Mouse (Mus musculus) midbrain, embryonic 16.5 days (tissue): Measurements from ENCODE around the gene Tbxa2r. TPM values are rescaled to one million over a fixed set of nuclear protein-coding genes. Genes with fewer than 3 reads are reported as not detected.
A peak's percentile ranks its signal among the peaks of the same experiment; 100 is the strongest.

Source experiments
- ATAC-seq: fragments of 200-750 bp; cut with Nextera tagmentation; 2 replicates; pipeline ENCODE4 v1.8.0; 2017; ENCODE audit warnings: moderate TSS enrichment
- H3K27ac ChIP-seq: fragments of 300-500 bp; sonication (generic); 2 replicates; pipeline ENCODE4 v1.5.1; 2014; ENCODE audit warnings: mild to moderate bottlenecking, low read length, mixed read lengths
- H3K27me3 ChIP-seq: fragments of 300-500 bp; sonication (generic); 2 replicates; pipeline ENCODE4 v1.6.1; 2014; ENCODE audit warnings: low read depth, low read length, mixed read lengths; ENCODE audit not compliant: control insufficient read depth, insufficient read depth
- H3K36me3 ChIP-seq: fragments of 300-500 bp; sonication (generic); 2 replicates; pipeline ENCODE4 v1.6.1; 2014; ENCODE audit warnings: mild to moderate bottlenecking, low read length, moderate library complexity, mixed read lengths; ENCODE audit not compliant: control insufficient read depth, insufficient read depth
- H3K4me1 ChIP-seq: fragments of 300-500 bp; sonication (generic); 2 replicates; pipeline ENCODE4 v1.6.1; 2014; ENCODE audit warnings: mild to moderate bottlenecking, low read length, mixed read lengths; ENCODE audit not compliant: control insufficient read depth, insufficient read depth
- H3K4me2 ChIP-seq: fragments of 300-500 bp; sonication (generic); 2 replicates; pipeline ENCODE4 v1.6.1; 2014; ENCODE audit warnings: mild to moderate bottlenecking, low read length, mixed read lengths
- H3K4me3 ChIP-seq: fragments of 300-500 bp; sonication (generic); 2 replicates; pipeline ENCODE4 v1.5.1; 2014; ENCODE audit warnings: low read depth, mild to moderate bottlenecking, low read length, moderate library complexity, mixed read lengths
- H3K9ac ChIP-seq: fragments of 300-500 bp; sonication (generic); 2 replicates; pipeline ENCODE4 v1.6.1; 2014; ENCODE audit warnings: low read depth, low read length, mixed read lengths
- H3K9me3 ChIP-seq: fragments of 300-500 bp; sonication (generic); replicated peaks from 2 replicates; pipeline ENCODE4 v1.6.1; 2014; ENCODE audit warnings: mild to moderate bottlenecking, low read length, mixed read lengths; ENCODE audit not compliant: control insufficient read depth, poor library complexity, severe bottlenecking
- WGBS: fragments of 180-500 bp; shearing (Covaris S2); extraction: QIAGEN DNeasy Blood & Tissue Kit; methylation state at CpG from one replicate; pipeline ENCODE4 v1.1.7; 2014; 5-methylcytosine and 5-hydroxymethylcytosine counted together
- polyA plus RNA-seq: library from polyadenylated mRNA; unstranded; fragments of >200 nt; fragmentation: Nextera tagmentation; extraction: Ambion mirVana; gene quantifications from 2 replicates; pipeline ENCODE4 v1.2.1, GENCODE M21; 2015

Tbxa2r gene
- polyA plus RNA-seq, 1 experiment from 2014 or later = 4.8 TPM

GRCm38 (mm10) chr10:81365672-81366476 lies 37.3 kb downstream of the Tbxa2r start, which contains the start of gene 4930404N11Rik:
Gene 4930404N11Rik, minus strand, starts transcription at chr10:81365816.
- WGBS = 19% methylated on average over 11 of the region's 12 CpGs
- no peak for ATAC-seq
- Histone ChIP-seq H3K4me3 (peak within 1 kb of the TSS; percentile 16; the same call in 1 of the 2 replicates), H3K9me3 (no peaks in the 10 kb centered on the region), H3K27ac (no peak within 1 kb of the TSS), H3K27me3 (no peaks in the 10 kb centered on the region; the same call in 1 of the 2 replicates), H3K9ac (no peak within 1 kb of the TSS; the same call in 1 of the 2 replicates), H3K4me2 (peak within 1 kb of the TSS; percentile 43), H3K36me3 (peaks cover 31% of the 10 kb centered on the region), H3K4me1 (peaks cover 18% of the 10 kb centered on the region)

DNA sequence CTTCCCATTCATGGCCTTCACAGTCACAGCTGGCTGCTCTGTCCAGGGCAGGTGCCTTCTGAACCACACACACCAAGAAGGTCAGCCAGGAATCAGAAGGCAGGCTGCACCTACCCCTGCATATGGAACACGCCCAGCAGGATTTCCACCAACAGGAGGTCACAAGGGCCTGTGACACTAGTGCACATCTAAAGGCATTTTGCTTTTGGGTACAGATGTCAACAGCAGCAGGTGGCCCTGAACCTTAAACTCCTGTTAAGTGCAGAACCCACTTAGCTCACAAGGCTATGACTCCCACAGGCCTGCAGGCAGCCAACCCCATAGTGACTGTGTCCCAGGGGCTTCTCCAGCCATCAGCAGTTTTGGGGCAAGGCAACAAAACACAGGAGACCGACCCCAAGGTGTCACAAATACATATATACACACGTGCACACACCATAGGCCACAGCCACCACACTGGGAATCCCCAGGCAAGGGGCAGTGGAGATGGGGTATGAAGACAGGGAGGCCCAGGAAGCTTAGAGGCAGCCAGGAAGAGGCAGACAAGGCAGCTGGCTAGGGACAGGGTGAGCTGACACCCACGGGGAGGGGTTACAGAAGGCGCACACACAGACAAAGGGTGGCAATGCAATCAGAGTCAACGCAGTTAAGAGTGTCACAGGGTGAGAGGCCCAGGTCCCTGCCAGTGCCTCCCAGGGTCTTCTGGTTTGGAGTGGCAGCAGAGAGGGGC lies 38.1 kb downstream of the Tbxa2r start:
- peaks cover 36% of the 10 kb centered on the region for H3K36me3 ChIP-seq
- no peak overlapping the region for H3K4me2 ChIP-seq
- H3K9ac ChIP-seq = no peak overlapping the region
- WGBS = 77% methylated on average over 6 of the region's 6 CpGs
- ATAC-seq = no peak
- no peak overlapping the region for H3K4me3 ChIP-seq
- H3K9me3 ChIP-seq = no peaks in the 10 kb centered on the region
- H3K4me1 ChIP-seq = peaks cover 18% of the 10 kb centered on the region
- H3K27me3 ChIP-seq = no peaks in the 10 kb centered on the region; the same call in 1 of the 2 replicates
- H3K27ac ChIP-seq = no peak overlapping the region

GRCm38 (mm10) chr10:81367207-81367495 lies 38.6 kb downstream of the Tbxa2r start:
- whole genome bisulfite sequencing = 70% methylated on average over 6 of the region's 6 CpGs
- Histone ChIP-seq H3K9ac (no peak overlapping the region), H3K4me1 (peaks cover 18% of the 10 kb centered on the region)

GRCm38 (mm10) chr10:81375322-81375721 lies 46.8 kb downstream of the Tbxa2r start:
- 91% methylated on average over 10 of the region's 10 CpGs for WGBS
- no peak for ATAC-seq
- Histone ChIP-seq H3K36me3 (peaks cover 12% of the 10 kb centered on the region), H3K9me3 (no peaks in the 10 kb centered on the region), H3K4me1 (peaks cover 24% of the 10 kb centered on the region), H3K4me3 (no peak overlapping the region), H3K9ac (no peak overlapping the region), H3K4me2 (no peak overlapping the region), H3K27ac (no peak overlapping the region), H3K27me3 (no peaks in the 10 kb centered on the region)

More at GRCm38 (mm10) chr10:81367207-81367495, 38.6 kb downstream of the Tbxa2r start:
- Histone ChIP-seq H3K4me3 (no peak overlapping the region), H3K9me3 (no peaks in the 10 kb centered on the region), H3K27ac (no peak overlapping the region), H3K27me3 (no peaks in the 10 kb centered on the region; the same call in 1 of the 2 replicates), H3K4me2 (no peak overlapping the region), H3K36me3 (peaks cover 36% of the 10 kb centered on the region)
- no peak for ATAC-seq

- Histone ChIP-seq H3K27me3 (no peaks in the 10 kb centered on the region), H3K4me1 (peaks cover 24% of the 10 kb centered on the region), H3K4me3 (peak overlapping the region; percentile 79), H3K9ac (peak overlapping the region; percentile 90), H3K36me3 (peaks cover 2% of the 10 kb centered on the region; the same call in 1 of the 2 replicates), H3K9me3 (no peaks in the 10 kb centered on the region), H3K27ac (no peak overlapping the region), H3K4me2 (peak overlapping the region; percentile 94)
- WGBS = 46% methylated on average over 6 of the region's 6 CpGs
- no peak for ATAC-seq
Observed at GRCm38 (mm10) chr10:81376561-81377361, 48.2 kb downstream of the Tbxa2r start.

DNA sequence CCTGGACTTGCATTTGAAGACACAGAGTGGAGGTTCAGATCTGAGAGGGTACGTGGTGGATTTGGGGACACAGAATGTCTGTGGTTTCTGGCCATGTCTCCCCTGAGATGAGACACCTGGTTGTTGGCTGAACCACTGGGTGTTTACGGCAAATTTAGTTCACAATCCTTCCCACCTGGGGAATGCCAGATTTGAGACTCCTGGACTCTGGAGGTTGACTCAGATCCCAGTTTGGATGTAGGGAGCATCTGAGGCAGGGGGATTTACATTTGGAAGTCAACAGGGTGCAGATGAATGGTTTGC lies 48.8 kb downstream of the Tbxa2r start:
- ATAC-seq = no peak
- peaks cover 24% of the 10 kb centered on the region for H3K4me1 ChIP-seq

GRCm38 (mm10) chr10:81377793-81378552 lies 49.4 kb downstream of the Tbxa2r start, which contains the start of gene Fzr1:
Gene Fzr1, minus strand, starts transcription at chr10:81378516.
- ATAC-seq = peak; percentile 61
- Histone ChIP-seq H3K9me3 (no peaks in the 10 kb centered on the region), H3K9ac (peak within 1 kb of the TSS; percentile 90), H3K27ac (peak within 1 kb of the TSS; percentile 84), H3K4me1 (peaks cover 24% of the 10 kb centered on the region), H3K4me2 (peak within 1 kb of the TSS; percentile 94), H3K36me3 (peaks cover 2% of the 10 kb centered on the region; the same call in 1 of the 2 replicates), H3K27me3 (no peaks in the 10 kb centered on the region), H3K4me3 (peak within 1 kb of the TSS; percentile 79)
- 2% methylated on average over 35 of the region's 59 CpGs for WGBS

More for the DNA sequence above, 48.8 kb downstream of the Tbxa2r start:
- Histone ChIP-seq H3K9ac (peak overlapping the region; percentile 90), H3K4me2 (peak overlapping the region; percentile 94), H3K27ac (no peak overlapping the region), H3K9me3 (no peaks in the 10 kb centered on the region), H3K36me3 (peaks cover 2% of the 10 kb centered on the region; the same call in 1 of the 2 replicates), H3K27me3 (no peaks in the 10 kb centered on the region), H3K4me3 (peak overlapping the region; percentile 79)
- WGBS = 58% methylated on average over 2 of the region's 2 CpGs

DNA sequence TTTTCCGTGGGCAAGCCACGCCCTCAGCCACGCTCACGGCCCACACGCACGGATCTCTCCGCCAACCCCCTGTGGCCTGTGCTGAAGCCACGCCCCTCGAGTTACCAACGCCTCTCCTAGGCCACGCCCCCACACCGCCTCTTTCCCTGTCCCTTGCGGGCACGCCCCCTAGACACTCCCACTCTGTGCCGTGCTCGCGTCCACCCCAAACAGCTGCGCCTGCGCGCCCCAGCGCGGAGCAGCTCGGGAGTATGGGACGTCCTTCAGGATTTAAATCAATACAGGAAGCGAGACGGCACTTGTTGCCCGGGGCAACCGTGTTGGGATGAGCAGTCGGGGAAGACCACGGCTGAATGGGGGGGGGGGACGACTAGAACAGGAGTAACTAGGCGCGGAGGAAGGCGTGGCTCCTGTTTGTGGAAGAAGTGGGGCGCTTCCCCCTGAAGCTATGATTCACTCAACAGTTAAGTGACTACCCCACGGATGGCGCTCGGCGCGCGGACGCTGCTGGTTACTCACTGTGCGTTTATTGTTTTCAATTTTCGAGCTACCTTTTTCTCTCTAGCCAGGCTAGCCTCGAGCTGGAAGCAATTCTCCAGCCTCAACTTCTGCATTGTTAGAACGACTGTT lies 50.1 kb downstream of the Tbxa2r start:
- Histone ChIP-seq H3K27me3 (no peaks in the 10 kb centered on the region), H3K4me3 (peak overlapping the region; percentile 79), H3K27ac (peak overlapping the region; percentile 75), H3K4me1 (peaks cover 24% of the 10 kb centered on the region), H3K9me3 (no peaks in the 10 kb centered on the region), H3K4me2 (peak overlapping the region; percentile 58), H3K9ac (peak overlapping the region; percentile 43), H3K36me3 (no peaks in the 10 kb centered on the region)
- peak; percentile 96 for ATAC-seq
- under 1% methylated on average over 46 of the region's 46 CpGs for whole genome bisulfite sequencing
